Mouse (Mus musculus) R1 (cell line): ENCODE measurements at regions not wholly inside any gene's neighbourhood (a gene's known extent, or its start where the extent isn't known, plus 50 kb on each side); places are given as distances from the start of the nearest gene placed in this dataset.

ENCODE experiments used
- DNase-seq: peaks from one replicate; pipeline ENCODE4 v3.0.0-alpha.2; 2018; ENCODE audit warnings: low read depth, low spot score

GRCm38 (mm10) chr1:31895169-31895568 lies 277.3 kb upstream of the Khdrbs2 start:
- no peak for DNase-seq

GRCm38 (mm10) chr1:31932061-31932460 lies 240.5 kb upstream of the Khdrbs2 start:
- peak; percentile 57 for DNase-seq
